Comparison of ENCODE assay signal across 10 mouse cellular contexts in genomic region chr4:140616894-140617293, GRCm38 (mm10). TPM values are rescaled to one million over a fixed set of nuclear protein-coding genes. Genes with fewer than 3 reads are reported as not detected.
DNase-seq lines count a peak whose midpoint lies in the region; ATAC-seq and TF ChIP-seq lines count a peak whose summit lies in the region.
"Had no signal": no experiment of that assay in that cellular context is flagged by ENCODE, and none has a peak within 500 bp of the region (broad histone marks: within the 10 kb centered on the region; RNA-seq: fewer than 3 reads in every experiment).

No protein-coding gene starts in this region.

- H3K4me3 ChIP-seq in forebrain, embryonic 10.5 days, result no peak overlapping the region
- no peak overlapping the region for H3K4me3 ChIP-seq in forebrain, embryonic 11.5 days (ENCODE audit: low read depth, low read length)
- H3K4me3 ChIP-seq in lung, adult 2 months (replicated peaks; ENCODE audit: extremely low read depth, low read depth, low read length), result no peak overlapping the region
- H3K4me3 ChIP-seq in kidney, embryonic 15.5 days (replicated peaks), result no peak overlapping the region
- no peak overlapping the region for H3K4me3 ChIP-seq in stomach, embryonic 14.5 days (ENCODE audit: low read depth, low read length)

- no peak overlapping the region for H3K4me2 ChIP-seq in forebrain, embryonic 11.5 days (ENCODE audit: low read depth, low read length, severe bottlenecking)
- H3K4me2 ChIP-seq in kidney, embryonic 15.5 days, result no peak overlapping the region
- H3K4me2 ChIP-seq in stomach, embryonic 14.5 days (replicated peaks; ENCODE audit: low read depth, low read length), result no peak overlapping the region

- H3K27me3 ChIP-seq in forebrain, embryonic 10.5 days (ENCODE audit: poor library complexity, severe bottlenecking), result no peaks in the 10 kb centered on the region
- H3K27me3 ChIP-seq in forebrain, embryonic 11.5 days (ENCODE audit: control insufficient read depth, insufficient read depth, low read length), result no peaks in the 10 kb centered on the region
- H3K27me3 ChIP-seq in kidney, embryonic 15.5 days, result no peaks in the 10 kb centered on the region
- no peaks in the 10 kb centered on the region for H3K27me3 ChIP-seq in stomach, embryonic 14.5 days (ENCODE audit: control insufficient read depth, insufficient read depth, low read length)

- WGBS in forebrain, embryonic 10.5 days, result 96% methylated on average over 11 of the region's 11 CpGs
- WGBS in forebrain, embryonic 11.5 days, result 93% methylated on average over 11 of the region's 11 CpGs
- WGBS in lung, adult 2 months, result 73% methylated on average over 11 of the region's 11 CpGs
- WGBS in kidney, embryonic 15.5 days, result 45% methylated on average over 11 of the region's 11 CpGs
- WGBS in stomach, embryonic 14.5 days, result 66% methylated on average over 11 of the region's 11 CpGs

- peaks cover 60% of the 10 kb centered on the region for H3K4me1 ChIP-seq in forebrain, embryonic 10.5 days
- H3K4me1 ChIP-seq in forebrain, embryonic 11.5 days (replicated peaks; ENCODE audit: control insufficient read depth, insufficient read depth, low read length), result peaks cover 8% of the 10 kb centered on the region; the same call in 1 of the 2 replicates
- peaks cover 14% of the 10 kb centered on the region for H3K4me1 ChIP-seq in lung, adult 2 months (ENCODE audit: control insufficient read depth, insufficient read depth, low read length)
- H3K4me1 ChIP-seq in kidney, embryonic 15.5 days, result peaks cover 75% of the 10 kb centered on the region
- peaks cover 9% of the 10 kb centered on the region for H3K4me1 ChIP-seq in stomach, embryonic 14.5 days (ENCODE audit: control insufficient read depth, insufficient read depth, low read length)

- DNase-seq in forebrain, embryonic 10.5 days (ENCODE audit: extremely low spot score, low spot score), result no peak
- no peak for DNase-seq in forebrain, embryonic 11.5 days (ENCODE audit: low spot score)
- peak; percentile 33 for DNase-seq in lung, adult 2 months
- no peak for DNase-seq in lung, postnatal 36 days
- DNase-seq in urinary bladder, postnatal 14 days (ENCODE audit: low spot score), result no peak
- no peak for DNase-seq in testis, postnatal 14 days (ENCODE audit: low spot score)
- DNase-seq: thymus, adult 2 months had no signal

- no peak for TF ChIP-seq CTCF in lung, adult 2 months (IDR thresholded peaks at IDR 0.05; ENCODE audit: insufficient read depth, low read length)

- TF ChIP-seq POLR2A in lung, adult 2 months (IDR thresholded peaks at IDR 0.05; ENCODE audit: borderline replicate concordance, extremely low read depth, low read depth, low read length), result no peak

- H3K36me3 ChIP-seq in forebrain, embryonic 10.5 days (replicated peaks), result peaks cover 57% of the 10 kb centered on the region
- H3K36me3 ChIP-seq in forebrain, embryonic 11.5 days (ENCODE audit: control insufficient read depth, insufficient read depth, low read length), result no peaks in the 10 kb centered on the region; the same call in 1 of the 2 replicates
- peaks cover 6% of the 10 kb centered on the region; the same call in 1 of the 2 replicates for H3K36me3 ChIP-seq in kidney, embryonic 15.5 days
- H3K36me3 ChIP-seq in stomach, embryonic 14.5 days (ENCODE audit: control insufficient read depth, insufficient read depth, low read length), result peaks cover 4% of the 10 kb centered on the region; the same call in 1 of the 2 replicates

- no peaks in the 10 kb centered on the region for H3K9me3 ChIP-seq in forebrain, embryonic 10.5 days
- H3K9me3 ChIP-seq in forebrain, embryonic 11.5 days (ENCODE audit: control insufficient read depth, low read length), result no peaks in the 10 kb centered on the region
- no peaks in the 10 kb centered on the region for H3K9me3 ChIP-seq in kidney, embryonic 15.5 days (replicated peaks)
- H3K9me3 ChIP-seq in stomach, embryonic 14.5 days (ENCODE audit: control insufficient read depth, low read depth, low read length), result no peaks in the 10 kb centered on the region

- H3K27ac ChIP-seq in forebrain, embryonic 10.5 days, result peak overlapping the region; percentile 77
- no peak overlapping the region for H3K27ac ChIP-seq in forebrain, embryonic 11.5 days (ENCODE audit: low read depth, low read length)
- H3K27ac ChIP-seq in kidney, embryonic 15.5 days, result peak overlapping the region; percentile 84
- peak overlapping the region; percentile 61; the same call in 1 of the 2 replicates for H3K27ac ChIP-seq in stomach, embryonic 14.5 days (ENCODE audit: low read length)

- ATAC-seq in forebrain, embryonic 11.5 days (replicated peaks; ENCODE audit: low FRiP score), result no peak
- ATAC-seq in kidney, embryonic 15.5 days (replicated peaks; ENCODE audit: low FRiP score), result peak; percentile 47
- peak; percentile 53; the same call in 1 of the 2 replicates for ATAC-seq in stomach, embryonic 14.5 days (ENCODE audit: insufficient number of reproducible peaks, insufficient read depth, low FRiP score, low read depth)
- ATAC-seq: activated CD4-positive, CD25-positive, alpha-beta regulatory T cell, adult 4 months had no signal

- H3K9ac ChIP-seq in forebrain, embryonic 11.5 days (ENCODE audit: low read length), result no peak overlapping the region
- no peak overlapping the region for H3K9ac ChIP-seq in kidney, embryonic 15.5 days
- no peak overlapping the region for H3K9ac ChIP-seq in stomach, embryonic 14.5 days (replicated peaks; ENCODE audit: low read depth, low read length)

RNA-seq across cellular contexts. Expression of gene Arhgef10l, which starts 48.9 kb away (rescaled TPM):
- polyA plus RNA-seq in forebrain, embryonic 10.5 days (2016; fragmentation: Nextera tagmentation; extraction: Ambion mirVana), result 22.1 and 23.0 TPM in 2 replicates
- 23.3 and 23.6 TPM in 2 replicates for polyA plus RNA-seq in forebrain, embryonic 11.5 days (2014; fragmentation: Nextera tagmentation; extraction: Ambion mirVana)
- polyA plus RNA-seq in lung, adult 2 months (2012; rRNA removed), result 29.2 and 34.6 TPM in 2 replicates
- polyA plus RNA-seq in kidney, embryonic 15.5 days (2015; fragmentation: Nextera tagmentation; extraction: Ambion mirVana), result 20.3 and 20.7 TPM in 2 replicates
- 9.9 and 10.5 TPM in 2 replicates for polyA plus RNA-seq in stomach, embryonic 14.5 days (2014; fragmentation: Nextera tagmentation; extraction: Ambion mirVana)
- polyA plus RNA-seq: activated CD4-positive, CD25-positive, alpha-beta regulatory T cell, adult 4 months had no signal
